Comparison of ENCODE assay signal across 20 mouse cellular contexts in genomic region chr15:100836729-100837128, GRCm38 (mm10). TPM values are rescaled to one million over a fixed set of nuclear protein-coding genes. Genes with fewer than 3 reads are reported as not detected.
A peak's percentile ranks its signal among the peaks of the same experiment; 100 is the strongest.
DNase-seq lines count a peak whose midpoint lies in the region; TF ChIP-seq lines count a peak whose summit lies in the region.
"Had no signal": no experiment of that assay in that cellular context is flagged by ENCODE, and none has a peak within 500 bp of the region (broad histone marks: within the 10 kb centered on the region; RNA-seq: fewer than 3 reads in every experiment).

No protein-coding gene starts in this region.

- H3K27me3 ChIP-seq in C2C12 (ENCODE audit: control insufficient read depth, insufficient read depth, insufficient read length) (peaks cover 36% of the 10 kb centered on the region), MEL (ENCODE audit: control insufficient read depth in 1 of 2, insufficient read depth in 2 of 2, low read length in 2 of 2) (peaks cover 2% of the 10 kb centered on the region in 2 experiments; a peak in 2 of 4 replicates)
- H3K27me3 ChIP-seq: embryonic facial prominence, embryonic 12.5 days; forebrain, embryonic 13.5 days; forebrain, embryonic 15.5 days had no signal

- no peak overlapping the region for H3K27ac ChIP-seq in MEL (ENCODE audit: control insufficient read depth, low read depth, low read length)
- H3K27ac ChIP-seq: embryonic facial prominence, embryonic 10.5 days; embryonic facial prominence, embryonic 12.5 days; forebrain, embryonic 13.5 days; forebrain, embryonic 15.5 days had no signal

- no peak for TF ChIP-seq POLR2A in MEL (IDR thresholded peaks at IDR 0.05; ENCODE audit: control insufficient read depth in 1 of 2, insufficient read depth in 1 of 2, low read depth in 1 of 2, low read length in 2 of 2, poor library complexity in 1 of 2)

- no peaks in the 10 kb centered on the region for H3K36me3 ChIP-seq in C2C12 (ENCODE audit: control insufficient read depth, insufficient read depth)
- no peaks in the 10 kb centered on the region for H3K36me3 ChIP-seq in MEL (ENCODE audit: control insufficient read depth in 1 of 2, insufficient read depth in 2 of 2, low read length in 2 of 2)
- H3K36me3 ChIP-seq: embryonic facial prominence, embryonic 10.5 days; embryonic facial prominence, embryonic 12.5 days; forebrain, embryonic 15.5 days; G1E had no signal

- H3K4me1 ChIP-seq in MEL (ENCODE audit: control insufficient read depth in 1 of 2, insufficient read depth in 2 of 2, low read length in 2 of 2): no peaks in the 10 kb centered on the region
- H3K4me1 ChIP-seq: embryonic facial prominence, embryonic 12.5 days; forebrain, embryonic 13.5 days had no signal

- H3K4me3 ChIP-seq in C2C12 (ENCODE audit: insufficient read depth, poor library complexity, severe bottlenecking) (no peak overlapping the region), MEL (ENCODE audit: control insufficient read depth in 1 of 2, insufficient read depth in 1 of 2, low read depth in 2 of 2, low read length in 2 of 2) (no peak overlapping the region)
- H3K4me3 ChIP-seq: embryonic facial prominence, embryonic 10.5 days; embryonic facial prominence, embryonic 12.5 days; forebrain, embryonic 13.5 days; forebrain, embryonic 15.5 days had no signal

- H3K79me2 ChIP-seq in C2C12 (ENCODE audit: control insufficient read depth, insufficient read depth): no peaks in the 10 kb centered on the region
- no peaks in the 10 kb centered on the region for H3K79me2 ChIP-seq in MEL (ENCODE audit: control insufficient read depth, insufficient read depth, low read length, poor library complexity)

- no peaks in the 10 kb centered on the region for H3K9me3 ChIP-seq in MEL (replicated peaks; ENCODE audit: insufficient read depth, low read length)
- H3K9me3 ChIP-seq: embryonic facial prominence, embryonic 12.5 days; forebrain, embryonic 15.5 days had no signal

- no peak for TF ChIP-seq RAD21 in MEL (IDR thresholded peaks at IDR 0.05; ENCODE audit: low read depth, low read length)

- no peak overlapping the region for H3K9ac ChIP-seq in MEL (ENCODE audit: control insufficient read depth, low read depth, low read length, poor library complexity, severe bottlenecking)
- H3K9ac ChIP-seq: embryonic facial prominence, embryonic 12.5 days; forebrain, embryonic 13.5 days; forebrain, embryonic 15.5 days; forebrain, postnatal 0 days had no signal

- TF ChIP-seq CTCF in C2C12 (IDR thresholded peaks at IDR 0.05; ENCODE audit: control insufficient read depth, insufficient read depth, insufficient read length): no peak
- no peak for TF ChIP-seq CTCF in MEL (IDR thresholded peaks at IDR 0.05 in 2 of 3, conservative IDR thresholded peaks at IDR 0.05 in 1 of 3; ENCODE audit: control insufficient read depth in 1 of 3, insufficient read depth in 1 of 3, low read depth in 2 of 3, low read length in 3 of 3, poor library complexity in 1 of 3, severe bottlenecking in 1 of 3)

- H3ac ChIP-seq in C2C12 (ENCODE audit: control insufficient read depth, insufficient read length, low read depth): no peak overlapping the region

- TF ChIP-seq EP300 in MEL (IDR thresholded peaks at IDR 0.05; ENCODE audit: low read depth in 1 of 2, low read length in 2 of 2): no peak

- no peaks in the 10 kb centered on the region for H3K79me3 ChIP-seq in C2C12 (ENCODE audit: low read depth)

- DNase-seq in MEL (ENCODE audit: low read depth, low spot score): no peak
- peak; percentile 65 for DNase-seq in ZHBTc4 (ENCODE audit: low read depth, low spot score)
- no peak for DNase-seq in spleen, postnatal 14 days (ENCODE audit: low spot score in 2 of 2)
- no peak for DNase-seq in T-cell, adult 2 months (ENCODE audit: low spot score)
- DNase-seq: adrenal gland, adult 8-10 months; adrenal gland, postnatal 14 days; adrenal gland, postnatal 36 days; B cell, adult 2 months; cerebellum, adult 11-12 months; cerebellum, adult 2 months; cerebellum, adult 9-10 months; cerebellum, postnatal 10 days; cerebellum, postnatal 25 days; forebrain, postnatal 0 days had no signal

TF ChIP-seq in C2C12, 6 proteins besides CTCF, POLR2A, EP300 and RAD21:
- TF ChIP-seq MYOD1 (IDR thresholded peaks at IDR 0.05; ENCODE audit: control insufficient read depth, insufficient read length, low read depth): no peak
- peak; percentile 45 for TF ChIP-seq USF1 (IDR thresholded peaks at IDR 0.05; ENCODE audit: low read depth)

TF ChIP-seq in MEL, 35 proteins besides CTCF, POLR2A, EP300 and RAD21:
- no peak for TF ChIP-seq POLR2AphosphoS5 (IDR thresholded peaks at IDR 0.05; ENCODE audit: borderline replicate concordance, low read depth, low read length)
- no peak for TF ChIP-seq ZKSCAN1 (IDR thresholded peaks at IDR 0.05; ENCODE audit: low read depth, low read length)
- no peak for TF ChIP-seq TAL1 (IDR thresholded peaks at IDR 0.05; ENCODE audit: low read length)
- TF ChIP-seq NRF1 (IDR thresholded peaks at IDR 0.05; ENCODE audit: insufficient read depth, low read depth, low read length, poor library complexity, severe bottlenecking): no peak
- TF ChIP-seq TBP (IDR thresholded peaks at IDR 0.05; ENCODE audit: low read depth, low read length): no peak
- peak; percentile 68 for TF ChIP-seq USF1 (IDR thresholded peaks at IDR 0.05; ENCODE audit: low read depth, low read length)
- no peak for TF ChIP-seq MAX (IDR thresholded peaks at IDR 0.05; ENCODE audit: low read length)
- no peak for TF ChIP-seq POLR2AphosphoS2 (IDR thresholded peaks at IDR 0.05; ENCODE audit: low read length)
- 0 out of 4 replicates have a peak, but pooled peaks of 1 of the 2 experiments have one; percentile 5 for TF ChIP-seq USF2 (IDR thresholded peaks at IDR 0.05; ENCODE audit: borderline replicate concordance in 1 of 2, insufficient read depth in 1 of 2, low read depth in 1 of 2, low read length in 2 of 2)
- no peak for TF ChIP-seq MAFK (IDR thresholded peaks at IDR 0.05; ENCODE audit: borderline replicate concordance, low read depth, low read length)
- TF ChIP-seq GABPA (IDR thresholded peaks at IDR 0.05; ENCODE audit: low read depth, low read length): no peak
- TF ChIP-seq ZNF384 (IDR thresholded peaks at IDR 0.05; ENCODE audit: low read depth, low read length): no peak
- no peak for TF ChIP-seq MEF2A (IDR thresholded peaks at IDR 0.05; ENCODE audit: extremely low read depth, insufficient replicate concordance, low read depth, low read length, poor library complexity, severe bottlenecking)
- no peak for TF ChIP-seq SIN3A (IDR thresholded peaks at IDR 0.05; ENCODE audit: low read length)
- no peak for TF ChIP-seq KAT2A (conservative IDR thresholded peaks at IDR 0.05; ENCODE audit: low read depth, low read length)
- no peak for TF ChIP-seq MYC (IDR thresholded peaks at IDR 0.05; ENCODE audit: low read depth, low read length)

RNA-seq across cellular contexts. Expression of gene Scn8a, which starts 32.9 kb away (rescaled TPM):
- not detected for polyA plus RNA-seq in C2C12 (2012; fragmentation: generic; extraction: Trizol)
- 0.03 and 0.08 TPM in 2 replicates for total RNA-seq in MEL (2012; rRNA removed)
- under 1 TPM in 1 of 2 experiments, not detected in 1; 0.01 TPM for polyA plus RNA-seq in MEL (2012; ENCODE audit: insufficient read depth in 1 of 2, insufficient read length in 2 of 2, low read depth in 1 of 2, low replicate concordance in 2 of 2, missing spikeins in 1 of 2)
- polyA plus RNA-seq: G1E had no signal
